In genomic region chr4:136469371-136469903, GRCm38 (mm10) we compare ENCODE assay signal across 8 mouse cellular contexts. TPM values are rescaled to one million over a fixed set of nuclear protein-coding genes. Genes with fewer than 3 reads are reported as not detected.
DNase-seq lines count a peak whose midpoint lies in the region; ATAC-seq lines count a peak whose summit lies in the region.

Gene Luzp1 (plus strand): TSS chr4:136469761.

- DNase-seq in Muller cell, postnatal 12 days (ENCODE audit: inconsistent ontology term): peak; percentile 96
- peak; percentile 96 for DNase-seq in cerebellum, adult 9-11 months
- DNase-seq in frontal cortex, adult 2 months (ENCODE audit: extremely low spot score in 1 of 2, low spot score in 1 of 2): peak; percentile 86 to 96
- peak; percentile 95 for DNase-seq in hindbrain, embryonic 11.5 days (ENCODE audit: low spot score)
- peak; percentile 94 to 97 for DNase-seq in layer of hippocampus, postnatal 10 days (ENCODE audit: low spot score in 2 of 2)
- DNase-seq in lung, postnatal 10 days: peak; percentile 95
- DNase-seq in ovary, postnatal 36 days (ENCODE audit: low spot score): peak; percentile 95
- DNase-seq in thymus, postnatal 25 days: peak; percentile 92

- no peaks in the 10 kb centered on the region for H3K36me3 ChIP-seq in hindbrain, embryonic 11.5 days (ENCODE audit: control insufficient read depth, insufficient read depth, low read length)

- no peaks in the 10 kb centered on the region for H3K27me3 ChIP-seq in hindbrain, embryonic 11.5 days (ENCODE audit: control insufficient read depth, insufficient read depth, low read length)

- peak within 1 kb of the TSS; percentile 95 for H3K27ac ChIP-seq in hindbrain, embryonic 11.5 days (ENCODE audit: low read depth, low read length)

- WGBS in hindbrain, embryonic 11.5 days: 2% methylated on average over 32 of the region's 36 CpGs

- H3K4me2 ChIP-seq in hindbrain, embryonic 11.5 days (replicated peaks; ENCODE audit: low read depth, low read length): peak within 1 kb of the TSS; percentile 60

- 0 out of 2 replicates have a peak, but pooled peaks cover 2% of the 10 kb centered on the region for H3K4me1 ChIP-seq in hindbrain, embryonic 11.5 days (replicated peaks; ENCODE audit: control insufficient read depth, insufficient read depth, low read length)

- peak; percentile 96 for ATAC-seq in hindbrain, embryonic 11.5 days (ENCODE audit: low FRiP score)

- H3K4me3 ChIP-seq in hindbrain, embryonic 11.5 days (ENCODE audit: low read depth, low read length): peak within 1 kb of the TSS; percentile 96

- no peaks in the 10 kb centered on the region for H3K9me3 ChIP-seq in hindbrain, embryonic 11.5 days (ENCODE audit: control insufficient read depth, low read length)

- peak within 1 kb of the TSS; percentile 94 for H3K9ac ChIP-seq in hindbrain, embryonic 11.5 days (ENCODE audit: low read depth, low read length)

RNA-seq across cellular contexts. Expression of gene Luzp1, which starts in this region (rescaled TPM):
- 21.6 and 21.9 TPM in 2 replicates for polyA plus RNA-seq in frontal cortex, adult 2 months (2012; rRNA removed)
- 96.6 and 130 TPM in 2 replicates for polyA plus RNA-seq in hindbrain, embryonic 11.5 days (2014; fragmentation: Nextera tagmentation; extraction: Ambion mirVana)
- total RNA-seq in layer of hippocampus, postnatal 10 days (2021): 10 to 100 TPM; 47.3 to 50.2 TPM

Comparison
In these comparisons a context has a peak if more than half of its experiments do, and no peak if none do; other contexts are left out.
1. Peak in every context shown above with its lines: DNase-seq, ATAC-seq, H3K4me3 ChIP-seq and H3K27ac ChIP-seq.